Mouse (Mus musculus) E14TG2a.4 (cell line): ENCODE results near the gene Zfp239.

ENCODE experiments used
- CTCF ChIP-seq: conservative IDR thresholded peaks from 2 replicates; pipeline ENCODE4 v1.5.1; 2014; ENCODE audit warnings: low read length
- NANOG ChIP-seq: IDR thresholded peaks from 2 replicates; pipeline ENCODE4 v1.6.1; 2014; ENCODE audit warnings: borderline replicate concordance, low read length, mixed read lengths

GRCm38 (mm10) chr6:117901510-117902402 is 39.9 kb downstream of the Zfp239 start:
- TF ChIP-seq CTCF = no peak
- no peak for TF ChIP-seq NANOG
